ENCODE assay signal across 27 mouse cellular contexts in the genomic region with DNA sequence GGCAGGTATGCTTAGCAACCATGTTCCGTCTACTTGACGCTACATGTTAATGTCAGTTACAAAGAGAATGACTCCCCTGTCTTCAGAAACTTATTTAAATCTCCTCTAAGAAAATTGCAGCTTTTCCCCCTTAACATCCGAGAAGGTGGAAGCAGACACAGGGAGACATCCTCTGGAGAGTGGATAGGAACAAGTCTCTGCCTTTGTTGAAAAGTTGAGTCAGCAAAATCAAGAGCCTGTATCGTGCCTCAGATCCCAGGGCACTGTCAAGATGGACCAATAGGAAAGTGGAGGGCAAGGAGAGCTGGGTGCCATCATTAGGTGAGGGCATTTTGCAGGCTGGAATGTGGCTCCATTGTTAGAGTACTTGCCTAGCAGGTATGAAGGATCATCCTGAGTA.
"Had no signal": no experiment of that assay in that cellular context is flagged by ENCODE, and none has a peak within 500 bp of the region (broad histone marks: within the 10 kb centered on the region; RNA-seq: fewer than 3 reads in every experiment).

No protein-coding gene starts in this region.

- H3K9me3 ChIP-seq: embryonic facial prominence, embryonic 10.5 days; embryonic facial prominence, embryonic 12.5 days; embryonic facial prominence, embryonic 13.5 days; embryonic facial prominence, embryonic 15.5 days; forebrain, embryonic 10.5 days; forebrain, embryonic 12.5 days; forebrain, embryonic 13.5 days; forebrain, embryonic 15.5 days had no signal

- ATAC-seq: forebrain, embryonic 13.5 days; forebrain, embryonic 14.5 days; forebrain, embryonic 15.5 days; forebrain, embryonic 16.5 days; forebrain, postnatal 0 days had no signal

- H3K36me3 ChIP-seq: embryonic facial prominence, embryonic 10.5 days; embryonic facial prominence, embryonic 12.5 days; embryonic facial prominence, embryonic 13.5 days; embryonic facial prominence, embryonic 15.5 days; forebrain, embryonic 10.5 days; forebrain, embryonic 12.5 days; forebrain, embryonic 15.5 days had no signal

- H3K27ac ChIP-seq: embryonic facial prominence, embryonic 10.5 days; embryonic facial prominence, embryonic 12.5 days; embryonic facial prominence, embryonic 13.5 days; embryonic facial prominence, embryonic 15.5 days; forebrain, embryonic 10.5 days; forebrain, embryonic 12.5 days; forebrain, embryonic 13.5 days; forebrain, embryonic 15.5 days; gastrocnemius, adult 2 months; heart, adult 2 months had no signal

- H3K27me3 ChIP-seq: embryonic facial prominence, embryonic 12.5 days; forebrain, embryonic 15.5 days had no signal

- DNase-seq: cerebellum, adult 9-10 months; cerebellum, adult 9-11 months; cerebellum, postnatal 10 days; cerebellum, postnatal 14 days; cerebellum, postnatal 25 days; cerebellum, postnatal 36 days; embryo, embryonic 11 days; forebrain, postnatal 0 days; gastrocnemius, adult 2 months; gastrocnemius, postnatal 10 days; gastrocnemius, postnatal 14 days; gastrocnemius, postnatal 25 days; gastrocnemius, postnatal 36 days; heart, adult 11 months; heart, adult 18-20 months; heart, adult 2 months had no signal

- H3K4me2 ChIP-seq: embryonic facial prominence, embryonic 12.5 days; embryonic facial prominence, embryonic 13.5 days; embryonic facial prominence, embryonic 15.5 days; forebrain, embryonic 12.5 days; forebrain, embryonic 13.5 days; forebrain, embryonic 15.5 days had no signal

- H3K4me1 ChIP-seq: embryonic facial prominence, embryonic 12.5 days; embryonic facial prominence, embryonic 13.5 days; embryonic facial prominence, embryonic 15.5 days; forebrain, embryonic 10.5 days; forebrain, embryonic 12.5 days; forebrain, embryonic 13.5 days; forebrain, embryonic 15.5 days had no signal

- H3K4me3 ChIP-seq: embryonic facial prominence, embryonic 10.5 days; embryonic facial prominence, embryonic 12.5 days; embryonic facial prominence, embryonic 13.5 days; embryonic facial prominence, embryonic 15.5 days; erythroblast, embryonic 14.5 days; forebrain, embryonic 10.5 days; forebrain, embryonic 12.5 days; forebrain, embryonic 13.5 days; forebrain, embryonic 15.5 days; gastrocnemius, adult 2 months; heart, adult 2 months had no signal

- H3K9ac ChIP-seq: embryonic facial prominence, embryonic 12.5 days; embryonic facial prominence, embryonic 13.5 days; embryonic facial prominence, embryonic 15.5 days; forebrain, embryonic 12.5 days; forebrain, embryonic 13.5 days; forebrain, embryonic 15.5 days; forebrain, postnatal 0 days had no signal
